ENCODE assay signal across 8 mouse cellular contexts in genomic region chr8:84976031-84976762, GRCm38 (mm10). TPM values are rescaled to one million over a fixed set of nuclear protein-coding genes. Genes with fewer than 3 reads are reported as not detected.
A peak's percentile ranks its signal among the peaks of the same experiment; 100 is the strongest.
DNase-seq lines count a peak whose midpoint lies in the region; ATAC-seq and TF ChIP-seq lines count a peak whose summit lies in the region.

No protein-coding gene starts in this region.

- peak overlapping the region; percentile 90 for H3K27ac ChIP-seq in ES-Bruce4 (ENCODE audit: insufficient read depth, low read length)
- H3K27ac ChIP-seq in forebrain, embryonic 14.5 days (ENCODE audit: low read depth, low read length), result no peak overlapping the region
- peak overlapping the region; percentile 98 for H3K27ac ChIP-seq in liver, postnatal 0 days (ENCODE audit: low read depth)
- peak overlapping the region; percentile 73 for H3K27ac ChIP-seq in neural tube, embryonic 13.5 days (replicated peaks)
- peak overlapping the region; percentile 74 for H3K27ac ChIP-seq in testis, adult 2 months (ENCODE audit: control insufficient read depth, insufficient read depth, low read depth, low read length)

- peak overlapping the region; percentile 90 for H3K4me3 ChIP-seq in ES-Bruce4 (ENCODE audit: low read depth, low read length)
- peak overlapping the region; percentile 46 for H3K4me3 ChIP-seq in forebrain, embryonic 14.5 days (ENCODE audit: low read depth, low read length)
- H3K4me3 ChIP-seq in liver, postnatal 0 days (ENCODE audit: low read depth, low read length), result peak overlapping the region; percentile 70
- H3K4me3 ChIP-seq in neural tube, embryonic 13.5 days, result peak overlapping the region; percentile 53
- H3K4me3 ChIP-seq in testis, adult 2 months (ENCODE audit: control insufficient read depth, low read depth, low read length), result peak overlapping the region; percentile 80

- H3K36me3 ChIP-seq in ES-Bruce4 (ENCODE audit: control insufficient read depth, insufficient read depth, low read length, poor library complexity, severe bottlenecking), result peaks cover 17% of the 10 kb centered on the region
- peaks cover 42% of the 10 kb centered on the region for H3K36me3 ChIP-seq in forebrain, embryonic 14.5 days (ENCODE audit: control insufficient read depth, insufficient read depth, low read length)
- peaks cover 38% of the 10 kb centered on the region for H3K36me3 ChIP-seq in liver, postnatal 0 days (replicated peaks; ENCODE audit: insufficient read depth, low read length)
- H3K36me3 ChIP-seq in neural tube, embryonic 13.5 days, result peaks cover 40% of the 10 kb centered on the region
- no peaks in the 10 kb centered on the region for H3K36me3 ChIP-seq in testis, adult 2 months (ENCODE audit: control insufficient read depth, insufficient read depth, low read length)

- peaks cover 2% of the 10 kb centered on the region for H3K4me1 ChIP-seq in ES-Bruce4 (ENCODE audit: control insufficient read depth, insufficient read depth, low read length)
- H3K4me1 ChIP-seq in forebrain, embryonic 14.5 days (ENCODE audit: control insufficient read depth, insufficient read depth, low read length), result peaks cover 31% of the 10 kb centered on the region
- peaks cover 59% of the 10 kb centered on the region for H3K4me1 ChIP-seq in liver, postnatal 0 days (ENCODE audit: insufficient read depth)
- peaks cover 81% of the 10 kb centered on the region for H3K4me1 ChIP-seq in neural tube, embryonic 13.5 days (replicated peaks)
- H3K4me1 ChIP-seq in testis, adult 2 months (ENCODE audit: control insufficient read depth, insufficient read depth, low read length), result peaks cover 54% of the 10 kb centered on the region

- H3K9ac ChIP-seq in ES-Bruce4 (ENCODE audit: low read depth, poor library complexity, severe bottlenecking), result peak overlapping the region; percentile 94
- peak overlapping the region; percentile 54; the same call in 1 of the 2 replicates for H3K9ac ChIP-seq in forebrain, embryonic 14.5 days (ENCODE audit: low read length)
- peak overlapping the region; percentile 93 for H3K9ac ChIP-seq in liver, postnatal 0 days (replicated peaks)
- H3K9ac ChIP-seq in neural tube, embryonic 13.5 days, result peak overlapping the region; percentile 75

- TF ChIP-seq EP300 in ES-Bruce4 (IDR thresholded peaks at IDR 0.05; ENCODE audit: insufficient read depth, low read depth, low read length), result peak; percentile 74
- no peak for TF ChIP-seq EP300 in liver, postnatal 0 days (IDR thresholded peaks at IDR 0.05; ENCODE audit: low read depth)

- peak; percentile 93 for DNase-seq in cerebellum, adult 11 months
- peak; percentile 95 for DNase-seq in forebrain, embryonic 14.5 days (ENCODE audit: low spot score)
- peak; percentile 96 to 97 for DNase-seq in heart, postnatal 14 days
- peak; percentile 97 for DNase-seq in layer of hippocampus, adult 11-12 months (ENCODE audit: low spot score)
- peak; percentile 97 for DNase-seq in liver, postnatal 0 days

- WGBS in forebrain, embryonic 14.5 days, result under 1% methylated on average over 56 of the region's 61 CpGs
- 1% methylated on average over 40 of the region's 61 CpGs for WGBS in liver, postnatal 0 days (ENCODE audit: insufficient replicate concordance)
- WGBS in neural tube, embryonic 13.5 days, result 1% methylated on average over 60 of the region's 61 CpGs

- intact Hi-C loops in heart, postnatal 14 days (cut with DNase I), result no loop called here

- peak; percentile 88 for ATAC-seq in forebrain, embryonic 14.5 days
- peak; percentile 62 for ATAC-seq in liver, postnatal 0 days
- peak; percentile 72 for ATAC-seq in neural tube, embryonic 13.5 days (ENCODE audit: low read depth)

- H3K9me3 ChIP-seq in ES-Bruce4 (replicated peaks; ENCODE audit: control insufficient read depth, insufficient read depth, low read length, poor library complexity, severe bottlenecking), result no peaks in the 10 kb centered on the region
- no peaks in the 10 kb centered on the region for H3K9me3 ChIP-seq in forebrain, embryonic 14.5 days (replicated peaks; ENCODE audit: control insufficient read depth, low read length)
- no peaks in the 10 kb centered on the region for H3K9me3 ChIP-seq in liver, postnatal 0 days (ENCODE audit: low read length)
- H3K9me3 ChIP-seq in neural tube, embryonic 13.5 days, result no peaks in the 10 kb centered on the region

- H3K4me2 ChIP-seq in forebrain, embryonic 14.5 days (ENCODE audit: low read length), result peak overlapping the region; percentile 96
- H3K4me2 ChIP-seq in liver, postnatal 0 days (ENCODE audit: low read depth, low read length), result peak overlapping the region; percentile 96
- H3K4me2 ChIP-seq in neural tube, embryonic 13.5 days, result peak overlapping the region; percentile 98

- TF ChIP-seq POLR2A in ES-Bruce4 (IDR thresholded peaks at IDR 0.05; ENCODE audit: insufficient read depth, low read length), result no peak
- TF ChIP-seq POLR2A in testis, adult 2 months (IDR thresholded peaks at IDR 0.05; ENCODE audit: control insufficient read depth, low read depth, low read length), result peak; percentile 68

- H3K27me3 ChIP-seq in ES-Bruce4 (ENCODE audit: control insufficient read depth, insufficient read depth, low read length, poor library complexity, severe bottlenecking), result no peaks in the 10 kb centered on the region
- peaks cover 27% of the 10 kb centered on the region for H3K27me3 ChIP-seq in forebrain, embryonic 14.5 days (replicated peaks; ENCODE audit: control insufficient read depth, insufficient read depth, low read length)
- H3K27me3 ChIP-seq in liver, postnatal 0 days (ENCODE audit: insufficient read depth, low read length), result no peaks in the 10 kb centered on the region
- peaks cover 33% of the 10 kb centered on the region for H3K27me3 ChIP-seq in neural tube, embryonic 13.5 days
- no peaks in the 10 kb centered on the region; the same call in 1 of the 2 replicates for H3K27me3 ChIP-seq in testis, adult 2 months (ENCODE audit: control insufficient read depth, insufficient read depth, low read length)

- TF ChIP-seq CTCF in ES-Bruce4 (IDR thresholded peaks at IDR 0.05; ENCODE audit: low read depth, low read length), result no peak
- peak; percentile 29 for TF ChIP-seq CTCF in liver, postnatal 0 days (IDR thresholded peaks at IDR 0.05; ENCODE audit: low read depth)
- TF ChIP-seq CTCF in testis, adult 2 months (IDR thresholded peaks at IDR 0.05; ENCODE audit: control insufficient read depth, insufficient read depth, insufficient replicate concordance, low read depth, low read length), result no peak

RNA-seq across cellular contexts. Expression of gene Junb, which starts 2.3 kb away (rescaled TPM):
- polyA plus RNA-seq in ES-Bruce4 (2011; ENCODE audit: insufficient read depth, insufficient read length, low read depth, missing spikeins), result 19.0 and 20.4 TPM in 2 replicates
- polyA plus RNA-seq in forebrain, embryonic 14.5 days (2014; fragmentation: Nextera tagmentation; extraction: Ambion mirVana), result 5.0 and 6.5 TPM in 2 replicates
- total RNA-seq in heart, postnatal 14 days (2021), result 10 to 100 TPM; 11.2 to 13.9 TPM
- polyA plus RNA-seq in liver, postnatal 0 days (2015; fragmentation: Nextera tagmentation; extraction: Ambion mirVana), result 14.2 and 21.9 TPM in 2 replicates
- 7.5 and 8.4 TPM in 2 replicates for polyA plus RNA-seq in neural tube, embryonic 13.5 days (2015; fragmentation: Nextera tagmentation; extraction: Ambion mirVana)
- polyA plus RNA-seq in testis, adult 2 months (2012; rRNA removed), result 5.7 and 9.3 TPM in 2 replicates

RNA-seq across cellular contexts. Expression of gene Rnaseh2a, which starts 6.6 kb away (rescaled TPM):
- polyA plus RNA-seq in ES-Bruce4 (2011; ENCODE audit: insufficient read depth, insufficient read length, low read depth, missing spikeins), result 79.2 and 88.1 TPM in 2 replicates
- 93.3 and 111 TPM in 2 replicates for polyA plus RNA-seq in forebrain, embryonic 14.5 days (2014; fragmentation: Nextera tagmentation; extraction: Ambion mirVana)
- 10 to 100 TPM; 39.7 to 50.7 TPM for total RNA-seq in heart, postnatal 14 days (2021)
- 67.1 and 70.8 TPM in 2 replicates for polyA plus RNA-seq in liver, postnatal 0 days (2015; fragmentation: Nextera tagmentation; extraction: Ambion mirVana)
- 55.0 and 55.6 TPM in 2 replicates for polyA plus RNA-seq in neural tube, embryonic 13.5 days (2015; fragmentation: Nextera tagmentation; extraction: Ambion mirVana)
- 1,424 and 1,585 TPM in 2 replicates for polyA plus RNA-seq in testis, adult 2 months (2012; rRNA removed)

RNA-seq across cellular contexts. Expression of gene Prdx2, which starts 6.8 kb away (rescaled TPM):
- polyA plus RNA-seq in ES-Bruce4 (2011; ENCODE audit: insufficient read depth, insufficient read length, low read depth, missing spikeins), result 226 and 237 TPM in 2 replicates
- 1,735 and 2,101 TPM in 2 replicates for polyA plus RNA-seq in forebrain, embryonic 14.5 days (2014; fragmentation: Nextera tagmentation; extraction: Ambion mirVana)
- 100 to 1,000 TPM; 627 to 727 TPM for total RNA-seq in heart, postnatal 14 days (2021)
- polyA plus RNA-seq in liver, postnatal 0 days (2015; fragmentation: Nextera tagmentation; extraction: Ambion mirVana), result 780 and 831 TPM in 2 replicates
- polyA plus RNA-seq in neural tube, embryonic 13.5 days (2015; fragmentation: Nextera tagmentation; extraction: Ambion mirVana), result 1,236 and 1,369 TPM in 2 replicates
- polyA plus RNA-seq in testis, adult 2 months (2012; rRNA removed), result 59.6 and 68.5 TPM in 2 replicates

RNA-seq across cellular contexts. Expression of gene Gm49661, which starts 7.0 kb away (rescaled TPM):
- 4.9 TPM in 1 of 2 replicates, not detected in the other for polyA plus RNA-seq in ES-Bruce4 (2011; ENCODE audit: insufficient read depth, insufficient read length, low read depth, missing spikeins)
- not detected in 2 replicates for polyA plus RNA-seq in forebrain, embryonic 14.5 days (2014; fragmentation: Nextera tagmentation; extraction: Ambion mirVana)
- total RNA-seq in heart, postnatal 14 days (2021), result 1 to 10 TPM; 1.1 to 2.7 TPM
- polyA plus RNA-seq in liver, postnatal 0 days (2015; fragmentation: Nextera tagmentation; extraction: Ambion mirVana), result 0.89 TPM in 1 of 2 replicates, not detected in the other
- polyA plus RNA-seq in neural tube, embryonic 13.5 days (2015; fragmentation: Nextera tagmentation; extraction: Ambion mirVana), result not detected in 2 replicates
- 477 and 542 TPM in 2 replicates for polyA plus RNA-seq in testis, adult 2 months (2012; rRNA removed)

RNA-seq across cellular contexts. Expression of gene Hook2, which starts 14.2 kb away (rescaled TPM):
- polyA plus RNA-seq in ES-Bruce4 (2011; ENCODE audit: insufficient read depth, insufficient read length, low read depth, missing spikeins), result 41.5 and 41.8 TPM in 2 replicates
- 13.0 and 20.3 TPM in 2 replicates for polyA plus RNA-seq in forebrain, embryonic 14.5 days (2014; fragmentation: Nextera tagmentation; extraction: Ambion mirVana)
- 1 to 10 TPM; 1.6 to 2.0 TPM for total RNA-seq in heart, postnatal 14 days (2021)
- polyA plus RNA-seq in liver, postnatal 0 days (2015; fragmentation: Nextera tagmentation; extraction: Ambion mirVana), result 12.0 and 12.2 TPM in 2 replicates
- 22.8 and 25.0 TPM in 2 replicates for polyA plus RNA-seq in neural tube, embryonic 13.5 days (2015; fragmentation: Nextera tagmentation; extraction: Ambion mirVana)
- 55.4 and 62.0 TPM in 2 replicates for polyA plus RNA-seq in testis, adult 2 months (2012; rRNA removed)

Comparison
In these comparisons a context has a peak if more than half of its experiments do, and no peak if none do; other contexts are left out.
1. RNA of gene Rnaseh2a, which starts 6.6 kb away (polyA plus RNA-seq): 1,424 to 1,585 TPM in testis, adult 2 months; 93.3 to 111 TPM in forebrain, embryonic 14.5 days, 79.2 to 88.1 TPM in ES-Bruce4, 67.1 to 70.8 TPM in liver, postnatal 0 days and 55.0 to 55.6 TPM in neural tube, embryonic 13.5 days; every median in the first group is over 10 times any median in the second.
2. Peak in every context shown above with its lines, with median percentiles within 50 percentile points of each other: H3K4me3 ChIP-seq, H3K9ac ChIP-seq, DNase-seq, ATAC-seq and H3K4me2 ChIP-seq.